Mouse (Mus musculus) embryo, embryonic 11 days (tissue): ENCODE measurements at regions not wholly inside any gene's neighbourhood (a gene's known extent, or its start where the extent isn't known, plus 50 kb on each side); places are given as distances from the start of the nearest gene placed in this dataset.
A peak's percentile ranks its signal among the peaks of the same experiment; 100 is the strongest.

Source experiments
- DNase-seq: peaks from one replicate; pipeline ENCODE4 v3.0.0-alpha.2; 2015

GRCm38 (mm10) chr12:16261465-16261864, 349.3 kb downstream of the Lpin1 start:
- no peak for DNase-seq

DNA sequence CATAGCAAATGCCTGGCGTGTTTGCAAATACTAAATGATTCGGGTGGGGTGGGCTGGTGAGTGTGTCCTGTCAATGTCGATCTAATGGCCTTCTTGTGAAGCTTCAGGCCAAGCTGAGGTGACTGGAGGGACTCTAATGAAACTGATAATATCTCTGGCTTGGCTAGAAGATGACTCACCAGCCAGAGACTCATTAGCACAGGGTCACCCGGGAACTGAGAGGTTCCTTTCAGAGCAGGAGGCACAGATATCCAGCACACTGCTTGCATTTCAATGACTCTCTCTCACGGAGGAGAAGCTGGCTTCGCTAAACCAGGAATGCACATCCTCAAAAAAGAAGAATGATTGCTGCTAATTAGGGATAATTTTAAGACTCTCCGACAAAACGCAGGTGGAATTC, 349.8 kb downstream of the Lpin1 start:
- DNase-seq = no peak

GRCm38 (mm10) chr12:16260501-16260900, 350.3 kb downstream of the Lpin1 start:
- DNase-seq = no peak

- no peak for DNase-seq
These were observed 360.1 kb downstream of the Lpin1 start for GRCm38 (mm10) chr12:16250621-16251020.

DNA sequence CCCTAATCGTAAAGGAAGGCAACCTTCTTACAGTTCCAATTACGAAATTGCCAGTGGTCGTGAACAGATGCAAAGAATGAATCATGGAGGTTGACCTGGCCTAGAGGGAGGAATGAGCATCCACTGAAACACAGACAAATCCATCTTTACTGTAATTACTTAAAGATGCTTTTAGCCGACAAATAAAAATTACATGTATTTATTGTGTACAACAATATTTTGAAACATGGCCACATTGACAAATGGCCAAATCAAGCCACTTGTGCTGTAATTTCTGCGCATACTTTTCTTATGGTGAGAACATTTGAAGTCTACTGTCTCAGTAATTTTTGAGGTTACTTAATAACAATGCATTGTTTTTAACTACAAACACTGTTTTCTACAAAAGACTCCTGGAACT, 360.7 kb downstream of the Lpin1 start:
- DNase-seq = no peak

DNA sequence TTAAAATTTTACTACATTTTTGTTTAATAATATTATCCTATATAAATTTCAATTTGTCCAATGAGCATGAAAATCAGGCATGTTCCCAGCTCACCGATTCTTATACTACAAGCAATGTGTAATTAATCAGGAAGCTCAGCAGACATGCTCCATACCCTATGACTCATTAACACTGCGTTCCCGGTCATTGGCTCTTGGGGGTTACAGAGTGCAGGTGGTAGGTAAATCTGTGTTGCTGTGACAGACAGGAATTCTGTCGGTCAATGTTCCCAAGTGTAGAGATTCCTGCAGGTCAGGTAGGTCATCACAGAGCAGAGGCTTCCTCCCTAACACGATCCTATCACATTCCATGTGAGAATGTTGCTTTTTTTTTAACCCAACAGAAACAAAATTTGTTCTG, 371.0 kb downstream of the Lpin1 start:
- DNase-seq = no peak

- no peak for DNase-seq
These were observed 373.3 kb downstream of the Lpin1 start for GRCm38 (mm10) chr12:16237498-16237897.

- DNase-seq = no peak
These were observed 377.2 kb downstream of the Lpin1 start for GRCm38 (mm10) chr12:16233559-16233958.

GRCm38 (mm10) chr12:16232828-16233227, 377.9 kb downstream of the Lpin1 start:
- no peak for DNase-seq

DNA sequence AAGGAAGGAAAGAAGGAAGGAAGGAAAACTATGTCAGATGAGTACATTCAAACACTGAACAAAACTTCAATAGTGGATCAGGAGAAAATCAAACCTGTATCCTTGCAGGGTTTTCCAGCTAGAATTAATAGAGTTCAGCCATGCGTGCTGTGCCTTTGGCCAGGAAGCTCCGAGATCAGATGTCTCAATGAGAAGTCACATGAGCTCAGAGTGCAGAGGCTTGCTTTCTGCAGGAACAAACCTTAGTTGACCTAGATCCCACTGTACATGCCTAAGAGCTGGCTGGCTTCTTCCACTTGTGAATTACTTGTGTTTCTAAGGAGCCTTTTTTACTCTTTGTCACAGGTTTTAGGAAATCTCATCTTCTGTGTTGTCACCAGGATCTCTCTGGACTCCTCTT, 378.7 kb downstream of the Lpin1 start:
- no peak for DNase-seq

DNA sequence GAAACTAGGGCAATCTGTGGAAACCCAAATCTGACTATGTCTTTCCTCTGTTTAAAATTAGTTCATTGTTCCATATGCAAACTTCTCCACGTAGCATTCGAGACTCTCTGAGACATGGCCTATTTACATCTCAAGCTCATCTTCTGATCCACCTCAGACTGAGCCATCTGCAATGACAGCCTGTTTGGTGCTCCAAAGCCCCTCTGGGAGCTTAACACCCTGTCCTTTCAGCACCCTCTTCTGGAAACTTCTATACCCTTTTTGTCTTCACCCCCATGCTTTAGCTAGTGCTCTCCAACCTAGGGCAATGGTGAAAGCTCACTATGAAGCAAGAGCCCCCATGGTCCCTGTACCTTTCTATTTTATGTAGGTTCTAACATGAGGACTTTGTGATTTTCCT, 379.7 kb downstream of the Lpin1 start:
- no peak for DNase-seq

DNA sequence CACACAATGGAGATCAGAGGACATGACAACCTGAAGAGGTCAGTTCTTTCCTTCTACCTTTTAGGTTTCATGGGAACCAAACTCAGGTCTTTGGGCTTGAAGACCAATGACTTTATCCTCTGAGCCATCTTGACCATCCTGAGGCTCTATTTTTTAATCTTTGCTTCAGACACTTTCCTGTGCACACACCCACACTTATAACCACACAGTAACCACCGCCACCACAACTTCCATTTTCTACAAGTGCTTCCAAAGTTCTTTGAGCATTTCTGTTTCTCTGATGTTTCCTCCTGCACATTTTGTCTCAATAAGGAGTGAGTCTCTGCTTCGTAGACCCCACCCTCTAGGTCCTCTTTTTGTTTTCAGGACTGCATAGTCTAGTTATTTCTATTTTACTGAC, 385.3 kb downstream of the Lpin1 start:
- no peak for DNase-seq

DNA sequence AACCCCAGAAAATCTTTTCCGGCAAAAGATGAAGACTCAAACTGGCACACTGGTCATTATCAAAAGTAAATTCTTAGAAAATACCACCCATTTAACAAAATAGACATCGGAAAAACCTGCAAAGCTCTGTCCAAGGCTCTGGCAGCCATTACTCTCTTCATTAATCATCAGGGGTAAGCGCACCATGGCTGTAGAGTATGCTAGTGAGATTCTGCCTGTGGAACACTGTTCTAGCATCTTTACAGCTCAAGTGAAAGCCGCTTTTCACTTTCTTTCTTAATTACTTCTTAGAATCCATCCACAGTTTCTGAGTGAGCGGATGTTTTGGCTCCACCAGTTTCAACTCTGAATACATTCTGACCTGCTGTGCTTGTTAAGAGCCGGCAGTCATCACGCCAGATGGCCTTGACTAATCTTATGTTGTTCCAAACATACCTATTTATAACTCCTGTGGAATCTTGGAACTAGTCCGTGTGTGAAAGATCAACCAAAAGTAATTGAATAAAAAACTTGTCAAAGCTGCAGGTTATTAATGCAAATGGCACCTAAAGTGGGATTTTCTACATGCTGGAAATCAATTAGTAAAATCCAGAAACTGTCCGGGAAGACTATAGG, 387.8 kb downstream of the Lpin1 start:
- DNase-seq = no peak

DNA sequence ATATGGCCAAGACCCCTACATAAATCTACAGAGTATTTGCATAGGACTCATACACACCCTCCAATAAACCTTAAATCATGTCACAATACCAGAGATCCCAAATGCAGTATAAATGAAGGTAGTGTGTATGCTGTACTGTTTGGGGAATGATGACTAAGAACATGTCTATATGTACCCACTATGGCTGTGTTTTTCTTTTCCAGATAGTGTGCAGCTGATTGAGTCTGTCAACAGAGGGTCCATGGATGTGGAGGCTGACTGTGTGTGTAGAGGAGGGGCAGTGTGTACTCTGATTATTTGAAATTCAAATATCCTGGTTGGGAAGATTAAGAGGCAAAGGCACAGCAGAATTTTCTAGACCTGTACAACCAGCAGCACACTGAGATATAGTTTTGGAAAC, 388.6 kb downstream of the Lpin1 start:
- DNase-seq = no peak

DNA sequence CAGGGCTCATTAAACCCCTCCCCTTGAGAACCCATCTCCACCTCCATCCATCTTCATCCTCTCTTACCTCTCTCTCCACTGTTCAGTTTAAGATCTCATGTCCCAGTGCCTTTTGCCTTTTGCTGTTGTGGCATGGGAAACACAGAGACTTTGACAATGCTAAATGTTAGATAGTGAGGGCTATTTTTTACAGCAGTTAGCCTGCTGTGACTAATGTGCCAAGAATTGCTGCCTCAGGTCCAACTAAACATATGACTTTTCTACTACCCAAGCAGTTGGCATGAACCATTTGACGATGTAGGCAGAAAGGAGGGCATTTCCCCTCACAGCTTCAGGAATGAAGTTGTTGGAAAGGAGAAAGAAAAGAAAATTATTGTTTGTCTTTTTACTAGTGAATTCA, 389.6 kb downstream of the Lpin1 start:
- DNase-seq = no peak

GRCm38 (mm10) chr12:16220561-16220960, 390.2 kb downstream of the Lpin1 start:
- DNase-seq = no peak

- DNase-seq = no peak
These were observed 391.9 kb downstream of the Lpin1 start for GRCm38 (mm10) chr12:16218906-16219305.

DNA sequence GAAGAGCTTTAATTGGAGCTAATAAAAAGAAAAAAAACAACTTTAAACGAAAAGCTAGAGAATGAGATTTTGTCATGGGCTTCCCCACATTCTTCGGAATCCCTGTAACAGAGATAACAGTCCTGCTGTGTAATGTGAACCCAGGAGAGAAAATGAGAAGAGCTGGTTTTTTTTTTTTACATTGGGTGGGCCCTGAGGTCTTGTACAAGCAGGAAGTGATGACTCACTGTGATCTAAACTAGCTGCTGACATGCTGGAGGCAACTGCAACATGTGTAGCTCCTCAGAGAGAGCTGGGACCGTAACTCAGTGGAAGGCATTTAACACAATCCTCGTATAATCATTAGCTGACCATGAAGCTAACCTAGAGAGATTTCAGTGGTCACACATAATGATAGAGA, 393.8 kb upstream of the Trib2 start:
- no peak for DNase-seq

- no peak for DNase-seq
These were observed 393.4 kb upstream of the Trib2 start for GRCm38 (mm10) chr12:16210111-16210510.

DNA sequence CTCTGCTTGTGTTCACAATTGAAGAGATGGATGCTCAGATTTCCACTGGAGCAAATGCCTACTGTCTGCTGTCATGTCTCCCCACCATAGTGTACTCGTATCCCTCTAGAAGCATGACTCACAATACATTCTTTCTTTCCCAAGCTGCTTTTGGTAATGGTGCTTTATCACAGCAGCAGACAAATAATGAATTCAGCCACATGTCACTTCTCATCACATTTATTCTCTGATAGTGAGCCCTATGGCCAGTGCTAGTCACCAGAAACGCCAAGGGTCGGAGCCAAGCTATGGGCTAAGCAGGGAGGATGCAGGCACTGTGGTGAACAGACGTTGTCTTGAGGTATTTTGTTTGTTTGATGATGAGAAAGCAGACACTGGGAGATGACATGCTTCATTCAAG, 388.2 kb upstream of the Trib2 start:
- DNase-seq = no peak

GRCm38 (mm10) chr12:16196917-16197316, 380.2 kb upstream of the Trib2 start:
- DNase-seq = no peak

DNA sequence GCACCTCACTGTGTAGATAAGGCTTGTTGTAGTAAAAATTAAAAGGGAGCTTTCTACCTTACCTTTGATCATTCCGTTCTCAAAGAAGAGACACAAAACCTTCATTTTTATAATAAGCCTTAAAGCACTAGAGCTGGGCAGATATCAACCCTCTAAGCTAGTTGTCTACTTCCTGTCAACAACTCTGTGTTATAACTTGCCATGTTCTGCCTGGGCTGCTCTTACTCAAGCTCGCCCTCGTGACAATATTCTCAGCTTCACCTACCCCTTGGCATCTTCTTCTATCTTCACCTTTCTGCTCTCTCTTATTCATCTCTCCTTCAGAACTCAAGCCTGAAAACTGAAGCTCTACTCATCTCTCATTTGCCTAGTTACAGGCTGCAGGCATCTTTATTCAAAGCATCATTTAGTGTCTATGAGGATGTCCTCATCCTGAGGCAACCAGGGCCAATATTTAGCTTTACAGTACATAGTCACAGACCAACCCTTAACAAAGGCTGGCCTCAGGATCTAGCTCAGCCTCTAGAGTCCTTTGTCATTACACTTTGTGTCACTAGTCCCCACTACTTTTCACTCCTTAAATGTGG, 375.2 kb upstream of the Trib2 start:
- no peak for DNase-seq

GRCm38 (mm10) chr12:16190706-16191105, 374.0 kb upstream of the Trib2 start:
- DNase-seq = peak; percentile 12

DNA sequence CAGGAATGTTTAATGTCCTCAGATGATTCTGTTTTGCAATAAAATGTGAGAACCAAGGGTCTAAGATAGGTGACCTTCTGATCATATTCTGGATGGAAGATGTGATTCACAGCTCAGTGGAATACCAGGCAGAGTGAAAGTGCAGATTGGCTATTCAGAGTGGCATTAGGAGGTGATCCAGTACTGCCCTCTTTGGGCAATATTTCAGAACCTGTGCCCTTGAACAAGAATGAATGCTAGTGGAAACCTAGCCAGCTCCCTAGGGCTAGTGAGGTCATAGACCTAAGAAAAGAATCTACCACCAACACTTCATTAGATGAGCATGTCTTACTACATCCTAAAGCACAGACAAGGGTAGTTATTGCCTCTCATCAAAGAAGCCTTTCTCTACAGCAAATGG, 372.7 kb upstream of the Trib2 start:
- no peak for DNase-seq

- no peak for DNase-seq
These were observed 369.3 kb upstream of the Trib2 start for GRCm38 (mm10) chr12:16185976-16186515.
